Mouse (Mus musculus) heart, embryonic 15.5 days (tissue): Measurements from ENCODE around the gene Rab13. TPM values are rescaled to one million over a fixed set of nuclear protein-coding genes. Genes with fewer than 3 reads are reported as not detected.

Source experiments
- microRNA-seq: library from miRNA; unstranded; fragments of <30 nt; microRNA quantifications from one replicate; pipeline ENCODE4, GENCODE M21; 2016
- polyA plus RNA-seq: library from polyadenylated mRNA; unstranded; fragments of >200 nt; fragmentation: Nextera tagmentation; extraction: Ambion mirVana; gene quantifications from 2 replicates; pipeline ENCODE4 v1.2.1, GENCODE M21; 2015

Gene Rab13
- polyA plus RNA-seq, 1 experiment from 2014 or later = 22.1 TPM

Small RNAs within 50 kb of the gene (microRNA-seq; reads per million reads assigned to microRNA genes)
- gene Mir7012 = not detected

Other genes with a start within 250 kb of the Rab13 start
- 78.8 and 85.8 TPM in 2 replicates for gene Hax1, start 214.9 kb upstream of the Rab13 start, polyA plus RNA-seq
- 129 and 134 TPM in 2 replicates for gene 4933434E20Rik, start 162.1 kb upstream of the Rab13 start, polyA plus RNA-seq
- 120 and 126 TPM in 2 replicates for gene Ubap2l, start 161.1 kb upstream of the Rab13 start, polyA plus RNA-seq
- 239 and 307 TPM in 2 replicates for gene Tpm3, start 141.0 kb upstream of the Rab13 start, polyA plus RNA-seq
- 0.20 and 0.25 TPM in 2 replicates for gene Nup210l, start 109.6 kb upstream of the Rab13 start, polyA plus RNA-seq
- gene Rps27, start within 50 bp of the Rab13 start, polyA plus RNA-seq = 766 and 874 TPM in 2 replicates
- gene Jtb, start 17.9 kb downstream of the Rab13 start, polyA plus RNA-seq = 78.4 and 79.5 TPM in 2 replicates
- gene Creb3l4, start 29.8 kb downstream of the Rab13 start, polyA plus RNA-seq = 2.2 and 3.0 TPM in 2 replicates
- gene Slc39a1, start 34.5 kb downstream of the Rab13 start, polyA plus RNA-seq = 76.0 and 86.2 TPM in 2 replicates
- 10.8 and 15.9 TPM in 2 replicates for gene Crtc2, start 40.5 kb downstream of the Rab13 start, polyA plus RNA-seq
- gene Dennd4b, start 51.5 kb downstream of the Rab13 start, polyA plus RNA-seq = 4.6 and 6.9 TPM in 2 replicates
- 7.1 and 9.5 TPM in 2 replicates for gene Gatad2b, start 79.5 kb downstream of the Rab13 start, polyA plus RNA-seq
- gene Slc27a3, start 176.2 kb downstream of the Rab13 start, polyA plus RNA-seq = 4.8 and 9.4 TPM in 2 replicates
- gene Ints3, start 219.9 kb downstream of the Rab13 start, polyA plus RNA-seq = 16.7 and 22.6 TPM in 2 replicates